Mouse (Mus musculus) brain, embryonic 14.5 days (tissue): ENCODE measurements around the gene Oaz2.
"Not testable (repeated sequence)": the region's sequence is repeated elsewhere in the genome, so short reads cannot be mapped to it uniquely, and the experiment has no call there.

Experiments
- CTCF ChIP-seq: fragments of 200-500 bp; IDR thresholded peaks from 2 replicates; pipeline ENCODE4 v1.5.1; 2012; ENCODE audit warnings: inconsistent platforms, mild to moderate bottlenecking, moderate library complexity, borderline replicate concordance; ENCODE audit not compliant: insufficient read depth, insufficient read length; ENCODE audit errors: extremely low read depth
- POLR2A ChIP-seq: fragments of 200-500 bp; IDR thresholded peaks from 2 replicates; pipeline ENCODE4 v1.6.1; 2012; ENCODE audit warnings: mild to moderate bottlenecking, inconsistent platforms, borderline replicate concordance; ENCODE audit not compliant: poor library complexity, insufficient read depth, insufficient read length, severe bottlenecking; ENCODE audit errors: extremely low read depth

DNA sequence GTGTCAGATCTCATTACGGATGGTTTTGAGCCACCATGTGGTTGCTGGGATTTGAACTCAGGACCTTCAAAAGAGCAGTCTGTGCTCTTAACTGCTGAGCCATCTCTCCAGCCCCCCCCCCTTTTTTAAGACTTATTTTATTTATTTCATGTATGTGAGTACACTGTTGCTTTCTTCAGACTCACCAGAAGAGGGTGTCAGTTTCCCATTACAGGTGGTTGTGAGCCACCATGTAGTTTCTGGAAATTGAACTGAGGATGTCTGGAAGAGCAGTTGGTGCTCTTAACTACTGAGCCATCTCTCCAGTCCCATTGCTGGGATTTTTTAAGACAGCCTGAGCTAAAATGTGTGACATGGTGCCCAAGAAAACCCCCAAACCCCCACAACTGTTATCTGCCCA lies 15.8 kb upstream of the Oaz2 start:
- TF ChIP-seq CTCF, POLR2A: not testable (repeated sequence)
